Mouse (Mus musculus): ENCODE data around the gene Maml2. TPM values are rescaled to one million over a fixed set of nuclear protein-coding genes. Genes with fewer than 3 reads are reported as not detected.
A peak's percentile ranks its signal among the peaks of the same experiment; 100 is the strongest.

Maml2 gene
- polyA plus RNA-seq, 1 experiment from 2014 or later: 12.1 TPM

DNA sequence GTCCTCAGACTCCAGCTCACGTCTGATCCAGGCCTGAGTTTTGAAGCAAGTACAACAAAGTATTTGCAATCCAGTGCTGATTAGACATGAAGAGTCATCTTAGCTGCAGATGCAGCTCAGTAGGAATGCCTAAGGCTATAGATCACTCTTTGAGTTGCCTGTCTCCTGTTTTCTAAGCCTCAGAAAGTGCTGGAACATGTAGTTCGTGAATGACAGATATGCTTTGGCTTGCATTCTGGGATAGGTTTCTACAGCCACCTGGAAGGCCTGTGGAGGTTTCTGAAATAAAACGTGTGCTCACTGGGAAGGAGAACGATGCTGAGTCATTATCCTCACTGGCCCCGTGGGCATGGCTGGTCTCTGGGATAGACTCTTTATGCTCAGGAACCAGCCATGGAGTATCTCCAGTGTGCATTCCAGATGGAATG lies 16.8 kb downstream of the Maml2 start:
- Histone ChIP-seq H3K9me3 (ENCODE audit: control insufficient read depth, low read length) (no peaks in the 10 kb centered on the region), H3K4me1 (ENCODE audit: control insufficient read depth, insufficient read depth, low read length) (peaks cover 11% of the 10 kb centered on the region), H3K4me3 (replicated peaks; ENCODE audit: low read depth, low read length) (no peak overlapping the region), H3K4me2 (ENCODE audit: low read length) (no peak overlapping the region), H3K27me3 (ENCODE audit: control insufficient read depth, insufficient read depth, low read length) (no peaks in the 10 kb centered on the region), H3K27ac (replicated peaks; ENCODE audit: low read depth, low read length) (no peak overlapping the region), H3K36me3 (ENCODE audit: control insufficient read depth, insufficient read depth, low read length) (no peaks in the 10 kb centered on the region), H3K9ac (replicated peaks; ENCODE audit: low read length) (no peak overlapping the region)
- WGBS: 79% methylated on average over 5 of the region's 5 CpGs
- ATAC-seq (ENCODE audit: low FRiP score, low TSS enrichment) (no peak), DNase-seq (no peak)

DNA sequence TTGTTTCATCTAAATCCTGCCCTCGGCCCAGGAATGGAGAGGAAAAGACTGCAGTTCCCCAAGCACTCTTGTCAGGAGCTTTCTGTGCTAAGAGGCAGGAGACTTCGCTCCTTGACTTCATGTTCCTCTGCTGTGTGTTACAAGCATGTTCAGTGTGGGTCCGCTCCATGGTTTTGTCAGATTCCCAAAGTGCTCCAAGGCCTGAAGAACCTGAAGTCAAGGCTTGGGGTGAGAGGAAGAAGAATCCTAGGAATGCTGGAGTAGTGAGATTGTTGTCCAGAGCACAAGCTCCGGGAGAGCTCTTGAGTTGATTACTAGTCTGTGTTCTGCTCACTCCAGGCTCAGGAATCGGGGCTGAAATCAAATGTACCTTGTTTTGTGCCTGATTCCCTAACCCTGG lies 17.6 kb downstream of the Maml2 start:
- Histone ChIP-seq H3K4me2 (ENCODE audit: low read length) (no peak overlapping the region), H3K9ac (replicated peaks; ENCODE audit: low read length) (no peak overlapping the region), H3K27me3 (ENCODE audit: control insufficient read depth, insufficient read depth, low read length) (no peaks in the 10 kb centered on the region), H3K9me3 (ENCODE audit: control insufficient read depth, low read length) (no peaks in the 10 kb centered on the region), H3K4me1 (ENCODE audit: control insufficient read depth, insufficient read depth, low read length) (peaks cover 3% of the 10 kb centered on the region), H3K36me3 (ENCODE audit: control insufficient read depth, insufficient read depth, low read length) (no peaks in the 10 kb centered on the region), H3K4me3 (replicated peaks; ENCODE audit: low read depth, low read length) (no peak overlapping the region), H3K27ac (replicated peaks; ENCODE audit: low read depth, low read length) (no peak overlapping the region)
- ATAC-seq (ENCODE audit: low FRiP score, low TSS enrichment) (no peak), DNase-seq (no peak)
- 88% methylated on average over 5 of the region's 5 CpGs for WGBS

DNA sequence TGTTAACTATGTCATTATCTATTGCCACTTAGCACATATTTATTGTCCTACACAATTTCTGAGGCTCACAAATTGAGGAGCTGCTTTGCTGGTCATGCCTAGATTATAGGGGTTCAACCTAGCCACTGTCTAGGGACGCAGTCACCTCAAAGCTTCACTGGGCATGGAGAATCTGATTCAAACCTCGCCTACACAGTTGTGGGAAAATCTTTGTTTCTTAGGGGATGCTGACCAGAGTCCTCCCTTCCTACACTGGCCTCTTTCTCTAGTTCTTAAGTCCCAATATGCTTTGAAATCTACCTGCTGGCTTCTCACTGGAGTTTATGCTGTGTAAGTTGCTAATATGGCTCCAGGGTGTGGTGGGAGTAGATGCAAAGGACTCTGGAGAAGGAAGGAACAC lies 21.8 kb downstream of the Maml2 start:
- H3K9me3 ChIP-seq (ENCODE audit: control insufficient read depth, low read length): no peaks in the 10 kb centered on the region
- H3K9ac ChIP-seq (replicated peaks; ENCODE audit: low read length): no peak overlapping the region
- H3K36me3 ChIP-seq (ENCODE audit: control insufficient read depth, insufficient read depth, low read length): no peaks in the 10 kb centered on the region
- H3K4me3 ChIP-seq (replicated peaks; ENCODE audit: low read depth, low read length): no peak overlapping the region
- 94% methylated on average over 2 of the region's 2 CpGs for WGBS
- no peak overlapping the region for H3K4me2 ChIP-seq (ENCODE audit: low read length)
- H3K27me3 ChIP-seq (ENCODE audit: control insufficient read depth, insufficient read depth, low read length): no peaks in the 10 kb centered on the region
- ATAC-seq (ENCODE audit: low FRiP score, low TSS enrichment): no peak
- H3K27ac ChIP-seq (replicated peaks; ENCODE audit: low read depth, low read length): no peak overlapping the region
- H3K4me1 ChIP-seq (ENCODE audit: control insufficient read depth, insufficient read depth, low read length): no peaks in the 10 kb centered on the region
- DNase-seq: no peak

DNA sequence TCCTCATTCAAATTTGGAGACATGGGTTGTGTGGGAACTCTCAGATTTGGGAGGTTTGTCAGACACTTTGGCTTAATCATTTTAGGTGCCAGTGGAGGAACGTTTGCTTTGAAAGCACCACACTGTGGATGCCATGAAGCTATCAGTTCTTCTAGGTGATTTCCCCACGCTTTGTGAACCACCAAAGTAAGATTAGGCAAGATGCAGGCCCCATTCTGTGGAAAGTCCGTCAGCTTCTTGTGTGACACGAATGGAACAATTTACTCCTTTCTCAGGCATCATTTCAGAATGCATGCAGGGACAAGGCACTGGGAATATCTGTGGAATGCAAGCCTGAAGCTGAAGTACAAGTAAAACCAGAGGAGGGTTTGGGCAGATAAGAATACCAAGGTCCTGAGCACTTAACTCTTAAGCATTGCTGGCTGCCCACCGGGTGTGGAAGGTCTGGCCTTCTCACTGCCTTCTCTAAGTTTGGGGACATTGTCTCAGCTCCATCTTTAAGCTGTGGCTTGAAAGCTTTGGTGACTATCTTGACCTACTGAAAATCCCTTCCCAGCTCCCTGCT lies 23.1 kb downstream of the Maml2 start:
- DNase-seq (no peak), ATAC-seq (ENCODE audit: low FRiP score, low TSS enrichment) (no peak)

DNA sequence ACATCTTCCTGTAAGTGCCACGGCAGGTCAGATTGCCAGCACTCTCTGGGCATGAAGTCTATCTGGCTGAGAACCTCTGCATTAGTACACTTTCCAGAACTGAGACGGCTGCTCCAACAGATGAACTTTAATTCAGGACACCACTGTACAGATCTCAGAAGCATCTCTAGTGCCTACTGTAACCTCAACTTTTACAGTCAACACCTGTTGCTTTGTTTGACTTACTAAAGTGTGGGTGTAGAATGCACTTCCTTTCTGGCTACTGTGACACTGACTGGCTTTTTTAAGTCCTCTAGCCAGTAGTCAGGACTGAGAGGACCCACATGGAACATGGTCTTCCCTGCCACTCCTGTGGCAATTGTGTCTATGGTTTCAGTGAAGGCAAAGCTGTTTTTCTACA lies 25.3 kb downstream of the Maml2 start:
- Histone ChIP-seq H3K4me2 (ENCODE audit: low read length) (no peak overlapping the region), H3K36me3 (ENCODE audit: control insufficient read depth, insufficient read depth, low read length) (no peaks in the 10 kb centered on the region), H3K27me3 (ENCODE audit: control insufficient read depth, insufficient read depth, low read length) (no peaks in the 10 kb centered on the region), H3K9me3 (ENCODE audit: control insufficient read depth, low read length) (no peaks in the 10 kb centered on the region), H3K9ac (replicated peaks; ENCODE audit: low read length) (no peak overlapping the region), H3K4me3 (replicated peaks; ENCODE audit: low read depth, low read length) (no peak overlapping the region), H3K27ac (replicated peaks; ENCODE audit: low read depth, low read length) (no peak overlapping the region), H3K4me1 (ENCODE audit: control insufficient read depth, insufficient read depth, low read length) (no peaks in the 10 kb centered on the region)
- 83% methylated on average over 2 of the region's 2 CpGs for WGBS
- ATAC-seq (ENCODE audit: low FRiP score, low TSS enrichment) (no peak), DNase-seq (no peak)

More for the DNA sequence above, 23.1 kb downstream of the Maml2 start:
- H3K4me1 ChIP-seq (ENCODE audit: control insufficient read depth, insufficient read depth, low read length): no peaks in the 10 kb centered on the region
- no peaks in the 10 kb centered on the region for H3K36me3 ChIP-seq (ENCODE audit: control insufficient read depth, insufficient read depth, low read length)
- no peak overlapping the region for H3K4me2 ChIP-seq (ENCODE audit: low read length)
- H3K9ac ChIP-seq (replicated peaks; ENCODE audit: low read length): no peak overlapping the region
- no peaks in the 10 kb centered on the region for H3K27me3 ChIP-seq (ENCODE audit: control insufficient read depth, insufficient read depth, low read length)
- no peak overlapping the region for H3K4me3 ChIP-seq (replicated peaks; ENCODE audit: low read depth, low read length)
- H3K9me3 ChIP-seq (ENCODE audit: control insufficient read depth, low read length): no peaks in the 10 kb centered on the region
- 89% methylated on average over 5 of the region's 5 CpGs for WGBS
- no peak overlapping the region for H3K27ac ChIP-seq (replicated peaks; ENCODE audit: low read depth, low read length)

DNA sequence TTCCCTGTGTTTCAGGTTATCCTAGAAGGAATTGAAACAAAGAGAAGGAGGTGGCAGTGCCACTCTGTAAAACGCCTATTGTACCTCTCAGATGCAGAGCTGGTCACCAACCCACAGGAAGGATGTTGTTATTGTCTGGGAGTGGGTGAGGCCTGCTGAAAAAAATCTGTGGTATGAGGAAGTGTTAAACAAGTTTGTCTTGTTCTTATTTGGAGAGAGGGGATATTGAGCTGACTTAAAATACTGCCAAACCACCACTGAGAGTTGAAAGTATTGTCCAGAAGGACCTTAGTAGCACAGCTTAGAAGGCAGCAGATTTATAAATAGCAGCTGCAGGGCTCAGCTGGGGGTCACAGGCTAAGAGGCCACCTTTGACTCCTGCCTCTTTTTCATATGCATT lies 25.9 kb downstream of the Maml2 start:
- Histone ChIP-seq H3K4me2 (ENCODE audit: low read length) (no peak overlapping the region), H3K4me3 (replicated peaks; ENCODE audit: low read depth, low read length) (no peak overlapping the region), H3K27ac (replicated peaks; ENCODE audit: low read depth, low read length) (0 out of 2 replicates have a peak overlapping the region, but pooled peaks have one; percentile 20), H3K4me1 (ENCODE audit: control insufficient read depth, insufficient read depth, low read length) (no peaks in the 10 kb centered on the region), H3K36me3 (ENCODE audit: control insufficient read depth, insufficient read depth, low read length) (no peaks in the 10 kb centered on the region), H3K27me3 (ENCODE audit: control insufficient read depth, insufficient read depth, low read length) (no peaks in the 10 kb centered on the region), H3K9ac (replicated peaks; ENCODE audit: low read length) (no peak overlapping the region), H3K9me3 (ENCODE audit: control insufficient read depth, low read length) (no peaks in the 10 kb centered on the region)
- DNase-seq (no peak), ATAC-seq (ENCODE audit: low FRiP score, low TSS enrichment) (no peak)
- WGBS: 34% methylated on average over 1 of the region's 1 CpGs

DNA sequence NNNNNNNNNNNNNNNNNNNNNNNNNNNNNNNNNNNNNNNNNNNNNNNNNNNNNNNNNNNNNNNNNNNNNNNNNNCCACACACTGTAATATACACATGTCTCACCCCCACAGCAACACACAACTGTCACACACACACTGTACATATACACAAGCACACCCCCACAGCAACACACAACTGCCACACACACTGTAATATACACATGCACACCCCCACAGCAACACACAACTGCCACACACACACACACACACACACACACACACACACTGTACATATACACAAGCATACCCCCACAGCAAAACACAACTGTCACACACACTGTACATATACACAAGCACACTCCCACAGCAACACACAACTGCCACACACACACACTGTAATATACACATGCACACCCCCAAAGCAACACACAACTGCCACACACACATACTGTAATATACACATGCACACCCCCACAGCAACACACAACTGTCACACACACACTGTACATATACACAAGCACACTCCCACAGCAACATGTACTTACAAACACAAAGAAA lies 116.5 kb downstream of the Maml2 start:
- no peak overlapping the region for H3K4me3 ChIP-seq (replicated peaks; ENCODE audit: low read depth, low read length)
- DNase-seq: no peak
- H3K9ac ChIP-seq (replicated peaks; ENCODE audit: low read length): no peak overlapping the region
- H3K4me1 ChIP-seq (ENCODE audit: control insufficient read depth, insufficient read depth, low read length): no peaks in the 10 kb centered on the region
- no peaks in the 10 kb centered on the region for H3K9me3 ChIP-seq (ENCODE audit: control insufficient read depth, low read length)
- H3K4me2 ChIP-seq (ENCODE audit: low read length): no peak overlapping the region
- H3K36me3 ChIP-seq (ENCODE audit: control insufficient read depth, insufficient read depth, low read length): 0 out of 2 replicates have a peak, but pooled peaks cover 5% of the 10 kb centered on the region
- H3K27me3 ChIP-seq (ENCODE audit: control insufficient read depth, insufficient read depth, low read length): no peaks in the 10 kb centered on the region
- no peak for ATAC-seq (ENCODE audit: low FRiP score, low TSS enrichment)
- no peak overlapping the region for H3K27ac ChIP-seq (replicated peaks; ENCODE audit: low read depth, low read length)

DNA sequence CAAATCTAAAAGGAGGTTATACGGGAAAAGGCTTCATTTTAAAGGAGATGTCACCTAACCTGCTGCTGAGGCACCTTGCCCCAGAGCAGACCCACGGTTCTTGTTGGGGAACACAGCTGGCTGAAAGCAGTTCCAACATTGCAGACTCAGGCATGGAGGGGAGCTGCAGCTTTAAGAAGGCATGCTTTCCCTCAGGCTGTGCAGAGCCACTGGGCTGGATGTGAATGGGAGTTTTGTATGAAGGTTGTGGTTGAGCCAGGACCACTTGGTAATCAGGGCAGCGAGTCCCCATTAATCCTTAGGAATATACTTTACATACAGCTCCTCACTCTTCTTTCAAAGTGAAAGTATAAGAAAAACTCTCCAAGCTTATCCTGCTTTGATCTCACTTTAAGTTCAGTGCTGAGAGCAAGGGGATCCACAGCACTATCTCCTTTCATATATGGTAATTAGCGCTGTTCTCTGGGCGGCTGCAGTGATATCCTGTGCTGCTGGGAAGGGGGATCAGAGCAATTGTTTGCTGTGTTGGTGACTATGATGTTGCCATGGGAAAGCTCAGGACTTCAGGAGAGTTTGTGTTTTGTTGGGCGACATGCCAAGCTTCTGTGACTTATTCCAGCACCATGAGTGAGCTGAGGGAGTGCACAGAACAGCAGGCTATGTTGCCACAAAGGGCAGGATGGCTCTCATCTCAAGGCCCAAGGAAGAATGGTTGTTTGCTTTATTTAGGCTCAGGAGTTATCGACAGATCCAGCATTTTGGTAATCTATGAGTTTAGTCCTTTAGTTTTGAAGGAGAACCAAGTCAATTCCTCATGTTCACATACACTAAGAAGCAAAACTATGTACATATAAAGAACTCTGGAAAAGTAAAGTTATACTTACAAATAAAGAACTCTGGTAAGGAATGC lies 127.5 kb downstream of the Maml2 start:
- Histone ChIP-seq H3K27me3 (ENCODE audit: control insufficient read depth, insufficient read depth, low read length) (no peaks in the 10 kb centered on the region), H3K4me3 (replicated peaks; ENCODE audit: low read depth, low read length) (no peak overlapping the region), H3K36me3 (ENCODE audit: control insufficient read depth, insufficient read depth, low read length) (no peaks in the 10 kb centered on the region), H3K4me2 (ENCODE audit: low read length) (peak overlapping the region; percentile 16), H3K4me1 (ENCODE audit: control insufficient read depth, insufficient read depth, low read length) (peaks cover 29% of the 10 kb centered on the region), H3K27ac (replicated peaks; ENCODE audit: low read depth, low read length) (peak overlapping the region; percentile 55), H3K9ac (replicated peaks; ENCODE audit: low read length) (no peak overlapping the region), H3K9me3 (ENCODE audit: control insufficient read depth, low read length) (no peaks in the 10 kb centered on the region)
- ATAC-seq (ENCODE audit: low FRiP score, low TSS enrichment): peak; percentile 90
- WGBS: 3% methylated on average over 7 of the region's 7 CpGs
- peak; percentile 87 for DNase-seq

Measured in midbrain, embryonic 14.5 days (tissue).